Mouse (Mus musculus): Measurements from ENCODE around the gene Cep19. TPM values are rescaled to one million over a fixed set of nuclear protein-coding genes. Genes with fewer than 3 reads are reported as not detected.

Gene Cep19
- total and polyA plus RNA-seq, 3 experiments = 7.1 to 8.7 TPM; not detected in 1

- H3K4me3 ChIP-seq (ENCODE audit: control insufficient read depth in 1 of 2, insufficient read depth in 1 of 2, low read depth in 2 of 2, low read length in 2 of 2) = no peak overlapping the region
- no peaks in the 10 kb centered on the region for H3K27me3 ChIP-seq (ENCODE audit: control insufficient read depth in 1 of 2, insufficient read depth in 2 of 2, low read length in 2 of 2)
- TF ChIP-seq ELF1 (IDR thresholded peaks at IDR 0.05; ENCODE audit: low read depth, low read length) (no peak), ZMIZ1 (IDR thresholded peaks at IDR 0.05; ENCODE audit: low read depth, low read length) (no peak), MAZ (IDR thresholded peaks at IDR 0.05; ENCODE audit: low read depth, low read length) (no peak), MAFK (IDR thresholded peaks at IDR 0.05; ENCODE audit: borderline replicate concordance, low read depth, low read length) (no peak), POLR2A (IDR thresholded peaks at IDR 0.05; ENCODE audit: control insufficient read depth in 1 of 2, insufficient read depth in 1 of 2, low read depth in 1 of 2, low read length in 2 of 2, poor library complexity in 1 of 2) (no peak), RAD21 (IDR thresholded peaks at IDR 0.05; ENCODE audit: low read depth, low read length) (no peak), ETS1 (IDR thresholded peaks at IDR 0.05; ENCODE audit: low read depth, low read length) (no peak)
- no peaks in the 10 kb centered on the region for H3K9me3 ChIP-seq (replicated peaks; ENCODE audit: insufficient read depth, low read length)
- DNase-seq (ENCODE audit: low read depth, low spot score) = no peak
- H3K9ac ChIP-seq (ENCODE audit: control insufficient read depth, low read depth, low read length, poor library complexity, severe bottlenecking) = no peak overlapping the region
- peaks cover 0 to 22% of the 10 kb centered on the region in 2 experiments; a peak in 2 of 4 replicates for H3K36me3 ChIP-seq (ENCODE audit: control insufficient read depth in 1 of 2, insufficient read depth in 2 of 2, low read length in 2 of 2)
- H3K4me1 ChIP-seq (ENCODE audit: control insufficient read depth in 1 of 2, insufficient read depth in 2 of 2, low read length in 2 of 2) = no peaks in the 10 kb centered on the region
- H3K79me2 ChIP-seq (ENCODE audit: control insufficient read depth, insufficient read depth, low read length, poor library complexity) = peaks cover 4% of the 10 kb centered on the region
- no peak overlapping the region for H3K27ac ChIP-seq (ENCODE audit: control insufficient read depth, low read depth, low read length)
Measured at GRCm38 (mm10) chr16:32144592-32144991, 45.0 kb downstream of the Cep19 start.

GRCm38 (mm10) chr16:32147589-32148207 lies 48.1 kb downstream of the Cep19 start:
- TF ChIP-seq RCOR1 (IDR thresholded peaks at IDR 0.05; ENCODE audit: low read depth, low read length) (no peak), ELF1 (IDR thresholded peaks at IDR 0.05; ENCODE audit: low read depth, low read length) (no peak), ZNF384 (IDR thresholded peaks at IDR 0.05; ENCODE audit: low read depth, low read length) (no peak), CHD1 (IDR thresholded peaks at IDR 0.05; ENCODE audit: low read depth, low read length) (no peak), ETS1 (IDR thresholded peaks at IDR 0.05; ENCODE audit: low read depth, low read length) (no peak)

GRCm38 (mm10) chr16:32153976-32154375 lies 54.4 kb downstream of the Cep19 start:
- no peak for TF ChIP-seq USF2 (IDR thresholded peaks at IDR 0.05; ENCODE audit: borderline replicate concordance in 1 of 2, insufficient read depth in 1 of 2, low read depth in 1 of 2, low read length in 2 of 2)
- TF ChIP-seq TCF12 (IDR thresholded peaks at IDR 0.05; ENCODE audit: low read depth, low read length) = no peak
- no peak for TF ChIP-seq TAL1 (IDR thresholded peaks at IDR 0.05; ENCODE audit: low read length)
- no peak for TF ChIP-seq CHD2 (IDR thresholded peaks at IDR 0.05; ENCODE audit: low read length)
- TF ChIP-seq E2F4 (IDR thresholded peaks at IDR 0.05; ENCODE audit: borderline replicate concordance, low read depth, low read length) = no peak
- no peak for TF ChIP-seq MYB (IDR thresholded peaks at IDR 0.05; ENCODE audit: low read depth, low read length)
- TF ChIP-seq POLR2AphosphoS2 (IDR thresholded peaks at IDR 0.05; ENCODE audit: low read length) = no peak
- TF ChIP-seq GATA1 (IDR thresholded peaks at IDR 0.05; ENCODE audit: low read depth, low read length) = no peak
- TF ChIP-seq CTCF (IDR thresholded peaks at IDR 0.05 in 2 of 3, conservative IDR thresholded peaks at IDR 0.05 in 1 of 3; ENCODE audit: control insufficient read depth in 1 of 3, insufficient read depth in 1 of 3, low read depth in 2 of 3, low read length in 3 of 3, poor library complexity in 1 of 3, severe bottlenecking in 1 of 3) = no peak
- TF ChIP-seq NRF1 (IDR thresholded peaks at IDR 0.05; ENCODE audit: insufficient read depth, low read depth, low read length, poor library complexity, severe bottlenecking) = no peak
- no peak for TF ChIP-seq TBP (IDR thresholded peaks at IDR 0.05; ENCODE audit: low read depth, low read length)
- TF ChIP-seq GABPA (IDR thresholded peaks at IDR 0.05; ENCODE audit: low read depth, low read length) = no peak
- TF ChIP-seq ELF1 (IDR thresholded peaks at IDR 0.05; ENCODE audit: low read depth, low read length) = no peak
- TF ChIP-seq MAX (IDR thresholded peaks at IDR 0.05; ENCODE audit: low read length) = no peak
- TF ChIP-seq SMC3 (IDR thresholded peaks at IDR 0.05; ENCODE audit: low read depth, low read length) = no peak
- TF ChIP-seq ZNF384 (IDR thresholded peaks at IDR 0.05; ENCODE audit: low read depth, low read length) = no peak

More at GRCm38 (mm10) chr16:32147589-32148207, 48.1 kb downstream of the Cep19 start:
- H3K4me1 ChIP-seq (ENCODE audit: control insufficient read depth in 1 of 2, insufficient read depth in 2 of 2, low read length in 2 of 2) = no peaks in the 10 kb centered on the region
- peaks cover 4% of the 10 kb centered on the region for H3K79me2 ChIP-seq (ENCODE audit: control insufficient read depth, insufficient read depth, low read length, poor library complexity)
- no peak overlapping the region for H3K9ac ChIP-seq (ENCODE audit: control insufficient read depth, low read depth, low read length, poor library complexity, severe bottlenecking)
- no peak overlapping the region for H3K27ac ChIP-seq (ENCODE audit: control insufficient read depth, low read depth, low read length)
- H3K27me3 ChIP-seq (ENCODE audit: control insufficient read depth in 1 of 2, insufficient read depth in 2 of 2, low read length in 2 of 2) = no peaks in the 10 kb centered on the region
- peaks cover 0 to 20% of the 10 kb centered on the region in 2 experiments; a peak in 2 of 4 replicates for H3K36me3 ChIP-seq (ENCODE audit: control insufficient read depth in 1 of 2, insufficient read depth in 2 of 2, low read length in 2 of 2)
- no peak for DNase-seq (ENCODE audit: low read depth, low spot score)
- no peak overlapping the region for H3K4me3 ChIP-seq (ENCODE audit: control insufficient read depth in 1 of 2, insufficient read depth in 1 of 2, low read depth in 2 of 2, low read length in 2 of 2)
- no peaks in the 10 kb centered on the region for H3K9me3 ChIP-seq (replicated peaks; ENCODE audit: insufficient read depth, low read length)

More at GRCm38 (mm10) chr16:32153976-32154375, 54.4 kb downstream of the Cep19 start:
- H3K9ac ChIP-seq (ENCODE audit: control insufficient read depth, low read depth, low read length, poor library complexity, severe bottlenecking) = no peak overlapping the region
- no peaks in the 10 kb centered on the region for H3K27me3 ChIP-seq (ENCODE audit: control insufficient read depth in 1 of 2, insufficient read depth in 2 of 2, low read length in 2 of 2)
- H3K79me2 ChIP-seq (ENCODE audit: control insufficient read depth, insufficient read depth, low read length, poor library complexity) = peaks cover 9% of the 10 kb centered on the region; the same call in 1 of the 2 replicates
- no peaks in the 10 kb centered on the region for H3K4me1 ChIP-seq (ENCODE audit: control insufficient read depth in 1 of 2, insufficient read depth in 2 of 2, low read length in 2 of 2)
- DNase-seq (ENCODE audit: low read depth, low spot score) = no peak
- no peak overlapping the region for H3K27ac ChIP-seq (ENCODE audit: control insufficient read depth, low read depth, low read length)
- no peak overlapping the region for H3K4me3 ChIP-seq (ENCODE audit: control insufficient read depth in 1 of 2, insufficient read depth in 1 of 2, low read depth in 2 of 2, low read length in 2 of 2)
- peaks cover 0 to 4% of the 10 kb centered on the region in 2 experiments; a peak in 3 of 4 replicates for H3K36me3 ChIP-seq (ENCODE audit: control insufficient read depth in 1 of 2, insufficient read depth in 2 of 2, low read length in 2 of 2)
- no peaks in the 10 kb centered on the region for H3K9me3 ChIP-seq (replicated peaks; ENCODE audit: insufficient read depth, low read length)
